Mouse (Mus musculus): ENCODE measurements around the gene Msi2. TPM values are rescaled to one million over a fixed set of nuclear protein-coding genes. Genes with fewer than 3 reads are reported as not detected.

Gene Msi2
- polyA plus RNA-seq, 1 experiment from 2014 or later: 33.1 TPM

DNA sequence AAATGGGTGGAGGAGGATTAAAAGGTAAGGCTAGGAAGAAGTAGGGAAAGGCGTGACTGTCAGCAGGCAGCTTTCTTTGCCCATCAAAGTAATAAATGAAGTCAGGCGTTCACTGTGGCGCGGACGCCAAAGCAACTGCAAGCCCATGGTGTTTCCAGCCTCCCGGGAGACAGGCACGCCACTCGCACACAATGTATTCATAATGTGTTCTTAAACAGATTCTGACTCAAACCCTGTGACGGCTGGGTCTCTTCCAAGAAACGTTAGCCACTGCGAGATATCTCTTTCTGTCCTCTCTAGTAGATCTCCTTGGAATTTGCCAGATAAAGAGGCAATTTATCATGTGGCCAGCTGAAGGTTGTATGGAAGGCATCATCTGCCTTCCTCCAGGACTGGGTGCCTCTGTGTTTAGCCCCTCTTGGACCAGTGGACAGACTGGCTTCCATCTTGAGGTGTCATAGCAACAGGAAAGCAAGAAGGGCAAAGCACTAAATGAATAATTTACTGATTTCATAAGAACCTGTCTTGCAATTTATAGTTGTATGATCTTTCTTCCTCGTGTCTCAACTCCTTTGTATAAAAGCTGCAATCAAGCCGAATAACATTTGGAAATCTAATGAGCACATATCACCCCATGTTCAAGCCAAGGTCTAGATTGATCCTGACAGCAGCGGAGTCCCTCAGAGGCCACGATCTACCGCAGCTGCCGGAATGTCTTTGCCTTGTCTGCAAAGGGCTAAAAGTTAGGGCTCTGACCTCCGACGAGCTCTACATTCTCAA lies 197.2 kb downstream of the Msi2 start:
- Histone ChIP-seq H3K27me3 (ENCODE audit: control insufficient read depth, insufficient read depth, low read length) (no peaks in the 10 kb centered on the region), H3K4me1 (ENCODE audit: control insufficient read depth, insufficient read depth, low read length) (peaks cover 75% of the 10 kb centered on the region), H3K9ac (replicated peaks; ENCODE audit: low read length) (no peak overlapping the region), H3K4me2 (ENCODE audit: low read length) (peak overlapping the region; percentile 17; the same call in 1 of the 2 replicates), H3K36me3 (ENCODE audit: control insufficient read depth, insufficient read depth, low read length) (no peaks in the 10 kb centered on the region), H3K4me3 (replicated peaks; ENCODE audit: low read depth, low read length) (no peak overlapping the region), H3K9me3 (ENCODE audit: control insufficient read depth, low read length) (no peaks in the 10 kb centered on the region), H3K27ac (replicated peaks; ENCODE audit: low read depth, low read length) (peak overlapping the region; percentile 66)
- WGBS: 16% methylated on average over 19 of the region's 19 CpGs
- DNase-seq (peak; percentile 83), ATAC-seq (ENCODE audit: low FRiP score, low TSS enrichment) (peak; percentile 43; the same call in 1 of the 2 replicates)

DNA sequence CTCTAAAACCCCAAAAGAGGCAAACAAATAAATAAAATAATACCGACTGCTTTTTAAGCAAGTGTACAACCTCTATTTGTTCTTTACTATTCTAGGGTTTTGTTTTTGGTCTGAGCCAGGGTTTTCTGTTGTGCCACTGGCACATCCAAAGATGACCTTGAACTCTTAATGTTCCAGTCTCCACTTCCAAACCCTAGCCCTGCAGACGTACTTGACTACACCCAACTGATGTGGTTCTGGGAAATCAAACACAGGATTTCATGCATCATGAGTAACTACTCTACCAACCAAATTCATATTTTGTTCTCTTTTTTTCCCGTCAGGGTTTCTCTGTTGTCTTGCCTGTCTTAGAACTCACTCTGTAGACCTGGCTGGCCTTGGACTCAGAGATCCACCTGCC lies 200.0 kb downstream of the Msi2 start:
- H3K9me3 ChIP-seq (ENCODE audit: control insufficient read depth, low read length): no peaks in the 10 kb centered on the region
- no peak overlapping the region for H3K27ac ChIP-seq (replicated peaks; ENCODE audit: low read depth, low read length)
- WGBS: 95% methylated on average over 3 of the region's 3 CpGs
- H3K4me1 ChIP-seq (ENCODE audit: control insufficient read depth, insufficient read depth, low read length): peaks cover 75% of the 10 kb centered on the region
- no peak overlapping the region for H3K4me2 ChIP-seq (ENCODE audit: low read length)
- no peak for ATAC-seq (ENCODE audit: low FRiP score, low TSS enrichment)
- no peaks in the 10 kb centered on the region for H3K36me3 ChIP-seq (ENCODE audit: control insufficient read depth, insufficient read depth, low read length)
- H3K9ac ChIP-seq (replicated peaks; ENCODE audit: low read length): no peak overlapping the region
- no peak overlapping the region for H3K4me3 ChIP-seq (replicated peaks; ENCODE audit: low read depth, low read length)
- H3K27me3 ChIP-seq (ENCODE audit: control insufficient read depth, insufficient read depth, low read length): no peaks in the 10 kb centered on the region
- DNase-seq: no peak

DNA sequence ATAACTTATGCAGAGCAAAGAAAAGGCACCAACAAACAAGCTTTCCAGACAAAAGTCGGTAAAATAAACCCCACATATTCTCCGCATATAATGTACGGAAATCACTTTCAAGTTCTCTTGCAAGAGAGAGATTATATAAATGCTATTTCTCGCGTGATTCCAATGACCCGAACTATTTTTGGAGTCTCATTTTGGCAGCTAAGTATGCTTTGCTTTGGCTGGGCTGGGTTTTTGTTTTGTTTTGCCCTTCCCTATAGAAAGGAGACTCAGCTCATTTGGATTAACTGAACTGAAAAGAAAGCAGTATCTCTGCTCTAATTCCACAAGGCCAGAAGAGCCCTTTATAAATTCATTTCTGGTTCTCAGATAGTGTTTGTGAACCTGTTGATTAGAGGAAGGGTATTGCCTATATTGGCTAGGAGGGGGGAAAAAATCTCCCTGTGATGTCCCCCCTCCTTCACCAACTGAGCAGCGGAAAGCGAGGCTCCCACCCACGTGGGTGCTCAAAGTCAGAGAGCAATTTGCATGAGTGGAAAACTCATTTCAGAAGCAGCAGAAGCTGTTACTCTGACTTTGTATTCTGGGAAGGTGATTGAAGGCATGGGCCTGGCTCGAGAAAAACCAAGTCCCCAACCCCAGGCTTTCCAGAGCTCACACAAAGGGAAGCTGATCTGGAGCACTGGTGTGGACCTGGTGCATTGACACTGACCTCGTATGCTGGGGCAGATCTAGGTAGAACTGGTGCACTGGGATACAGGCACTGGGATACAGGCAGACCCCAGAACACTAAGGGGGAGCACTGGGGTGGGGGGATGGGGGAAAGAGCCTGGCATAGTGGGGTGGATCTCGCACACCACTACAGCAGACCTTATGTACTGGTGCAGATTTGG lies 201.5 kb downstream of the Msi2 start:
- ATAC-seq (ENCODE audit: low FRiP score, low TSS enrichment) (no peak), DNase-seq (no peak)
- Histone ChIP-seq H3K36me3 (ENCODE audit: control insufficient read depth, insufficient read depth, low read length) (no peaks in the 10 kb centered on the region), H3K27ac (replicated peaks; ENCODE audit: low read depth, low read length) (peak overlapping the region; percentile 22), H3K27me3 (ENCODE audit: control insufficient read depth, insufficient read depth, low read length) (no peaks in the 10 kb centered on the region), H3K4me2 (ENCODE audit: low read length) (no peak overlapping the region), H3K9ac (replicated peaks; ENCODE audit: low read length) (no peak overlapping the region), H3K9me3 (ENCODE audit: control insufficient read depth, low read length) (no peaks in the 10 kb centered on the region), H3K4me3 (replicated peaks; ENCODE audit: low read depth, low read length) (no peak overlapping the region), H3K4me1 (ENCODE audit: control insufficient read depth, insufficient read depth, low read length) (peaks cover 72% of the 10 kb centered on the region)
- WGBS: 43% methylated on average over 12 of the region's 12 CpGs

DNA sequence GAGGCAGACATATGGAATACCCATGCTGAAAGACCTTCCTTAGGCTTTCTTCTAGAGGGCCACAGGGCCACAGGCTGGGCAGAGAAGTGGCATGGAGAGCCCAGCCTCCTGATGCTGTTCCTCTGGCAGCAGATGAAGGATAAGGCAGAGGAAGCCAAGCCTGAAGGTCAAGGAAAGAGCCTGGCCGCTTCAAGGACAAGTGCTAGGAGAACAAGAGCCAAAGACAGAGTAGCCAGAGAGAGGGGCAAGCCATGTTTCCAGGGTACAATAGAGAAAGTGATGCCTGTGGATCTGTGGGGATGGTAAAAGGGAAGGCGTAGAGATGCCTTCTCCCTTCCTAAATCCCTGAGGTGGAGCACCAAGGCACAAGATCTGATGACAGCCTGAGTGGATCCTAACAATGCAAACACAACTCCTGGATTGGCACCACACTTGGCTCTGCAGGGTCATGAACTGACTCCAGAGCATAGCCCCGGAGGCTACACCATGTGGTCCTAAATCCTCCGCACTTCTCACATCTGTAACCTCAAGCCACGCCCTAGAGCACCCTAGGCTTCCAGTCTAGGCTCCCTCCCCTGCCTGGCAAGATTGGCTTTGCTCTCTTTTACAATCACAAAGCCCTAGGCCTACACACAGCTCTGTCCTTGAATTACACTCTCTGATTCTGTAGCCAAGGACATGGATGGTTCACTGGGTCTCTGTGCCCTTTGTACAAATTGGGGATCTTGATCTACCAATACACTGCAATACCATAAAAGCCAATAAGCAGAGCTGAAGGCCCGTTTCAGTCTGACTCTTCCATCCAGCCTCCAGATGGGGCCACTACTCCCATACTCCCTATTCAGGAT lies 202.4 kb downstream of the Msi2 start:
- DNase-seq (no peak), ATAC-seq (ENCODE audit: low FRiP score, low TSS enrichment) (no peak)
- Histone ChIP-seq H3K9me3 (ENCODE audit: control insufficient read depth, low read length) (no peaks in the 10 kb centered on the region), H3K4me1 (ENCODE audit: control insufficient read depth, insufficient read depth, low read length) (peaks cover 65% of the 10 kb centered on the region), H3K36me3 (ENCODE audit: control insufficient read depth, insufficient read depth, low read length) (no peaks in the 10 kb centered on the region), H3K27ac (replicated peaks; ENCODE audit: low read depth, low read length) (peak overlapping the region; percentile 58), H3K4me3 (replicated peaks; ENCODE audit: low read depth, low read length) (no peak overlapping the region), H3K9ac (replicated peaks; ENCODE audit: low read length) (no peak overlapping the region), H3K27me3 (ENCODE audit: control insufficient read depth, insufficient read depth, low read length) (no peaks in the 10 kb centered on the region), H3K4me2 (ENCODE audit: low read length) (no peak overlapping the region)
- 58% methylated on average over 6 of the region's 6 CpGs for WGBS

DNA sequence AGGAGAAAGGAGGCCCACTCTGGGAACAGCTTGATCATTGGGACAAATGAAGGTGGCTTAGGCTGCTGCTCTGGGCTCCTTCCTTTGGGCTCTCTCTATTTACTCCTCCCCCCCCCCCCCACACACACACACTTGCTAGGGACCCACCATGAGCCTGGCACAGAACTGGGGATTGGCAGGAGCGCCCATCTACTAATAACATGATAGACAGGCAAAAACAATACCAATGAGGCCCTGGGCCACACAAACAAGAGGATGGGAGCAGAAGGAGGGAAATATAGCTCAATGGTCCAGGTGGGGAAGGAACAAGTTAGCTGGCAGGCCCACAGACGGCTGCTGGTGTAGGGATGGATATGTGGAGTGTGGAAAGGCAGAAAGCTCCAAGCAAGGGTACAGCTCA lies 203.0 kb downstream of the Msi2 start:
- Histone ChIP-seq H3K27ac (replicated peaks; ENCODE audit: low read depth, low read length) (peak overlapping the region; percentile 58; the same call in 1 of the 2 replicates), H3K27me3 (ENCODE audit: control insufficient read depth, insufficient read depth, low read length) (no peaks in the 10 kb centered on the region), H3K36me3 (ENCODE audit: control insufficient read depth, insufficient read depth, low read length) (no peaks in the 10 kb centered on the region), H3K9me3 (ENCODE audit: control insufficient read depth, low read length) (no peaks in the 10 kb centered on the region), H3K4me1 (ENCODE audit: control insufficient read depth, insufficient read depth, low read length) (peaks cover 59% of the 10 kb centered on the region), H3K9ac (replicated peaks; ENCODE audit: low read length) (no peak overlapping the region), H3K4me3 (replicated peaks; ENCODE audit: low read depth, low read length) (no peak overlapping the region), H3K4me2 (ENCODE audit: low read length) (no peak overlapping the region)
- 80% methylated on average over 2 of the region's 2 CpGs for WGBS
- DNase-seq (no peak), ATAC-seq (ENCODE audit: low FRiP score, low TSS enrichment) (no peak)

DNA sequence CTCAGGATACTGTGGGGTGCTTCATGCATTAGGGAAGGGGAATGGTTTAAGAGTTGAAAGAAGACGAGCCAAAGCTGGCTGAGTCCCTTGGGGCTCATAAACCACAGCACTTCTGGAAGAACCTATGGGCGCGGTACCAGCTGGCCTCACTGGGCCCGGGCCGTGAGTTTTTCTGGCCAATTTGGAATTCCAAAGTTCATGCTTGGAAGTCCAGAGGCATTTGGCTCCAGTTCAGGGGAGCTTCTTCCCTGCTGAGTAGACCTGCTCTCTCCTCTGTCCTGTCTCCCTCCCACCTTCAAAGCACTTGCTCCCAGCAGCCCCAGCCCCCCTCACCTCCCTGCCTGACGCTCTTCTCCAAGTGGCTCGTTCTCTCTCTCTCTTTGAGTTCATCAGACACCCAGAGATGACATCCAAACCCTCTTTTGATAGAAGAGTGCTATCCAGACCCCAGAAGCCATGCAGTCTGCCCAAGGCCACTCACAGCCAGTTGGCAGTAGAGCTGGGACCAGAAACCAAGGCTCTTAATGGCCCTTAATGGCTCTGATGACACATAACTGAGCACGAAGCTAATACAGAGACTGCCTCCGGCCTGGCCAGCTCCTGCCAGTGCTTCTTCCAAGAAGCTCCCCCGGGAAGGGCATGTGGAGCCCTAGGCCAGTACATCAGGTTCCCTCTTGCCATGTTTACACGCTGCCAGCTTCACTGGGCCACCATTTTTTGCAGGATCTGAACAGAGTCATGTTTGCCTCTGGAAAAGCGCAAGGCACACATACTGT lies 204.0 kb downstream of the Msi2 start:
- Histone ChIP-seq H3K9ac (replicated peaks; ENCODE audit: low read length) (no peak overlapping the region), H3K4me2 (ENCODE audit: low read length) (no peak overlapping the region), H3K4me1 (ENCODE audit: control insufficient read depth, insufficient read depth, low read length) (peaks cover 63% of the 10 kb centered on the region), H3K4me3 (replicated peaks; ENCODE audit: low read depth, low read length) (no peak overlapping the region), H3K27ac (replicated peaks; ENCODE audit: low read depth, low read length) (peak overlapping the region; percentile 56; the same call in 1 of the 2 replicates), H3K27me3 (ENCODE audit: control insufficient read depth, insufficient read depth, low read length) (no peaks in the 10 kb centered on the region), H3K9me3 (ENCODE audit: control insufficient read depth, low read length) (no peaks in the 10 kb centered on the region), H3K36me3 (ENCODE audit: control insufficient read depth, insufficient read depth, low read length) (no peaks in the 10 kb centered on the region)
- DNase-seq (no peak), ATAC-seq (ENCODE audit: low FRiP score, low TSS enrichment) (no peak)
- WGBS: 81% methylated on average over 12 of the region's 12 CpGs

DNA sequence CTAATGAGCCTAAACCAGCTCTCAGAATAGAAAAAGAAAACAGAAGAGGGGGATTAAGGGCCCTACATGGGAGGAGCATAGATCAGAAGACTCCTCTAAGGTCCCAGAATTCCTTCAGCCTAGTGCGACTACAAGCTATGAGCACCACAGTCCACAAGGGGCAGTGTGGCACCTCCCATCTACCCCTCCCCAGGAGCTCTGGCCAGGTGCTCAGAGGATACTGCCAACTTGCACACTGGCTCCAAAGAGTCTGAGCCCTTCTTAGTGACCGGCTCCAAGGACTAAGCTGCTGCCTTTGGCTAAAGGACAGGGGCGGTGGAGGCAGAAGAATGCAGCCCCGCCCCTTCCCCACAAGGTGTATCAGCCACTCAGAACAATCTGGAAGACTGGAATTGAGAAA lies 205.7 kb downstream of the Msi2 start:
- no peak for ATAC-seq (ENCODE audit: low FRiP score, low TSS enrichment)
- no peaks in the 10 kb centered on the region for H3K27me3 ChIP-seq (ENCODE audit: control insufficient read depth, insufficient read depth, low read length)

More for the DNA sequence above, 205.7 kb downstream of the Msi2 start:
- WGBS: 24% methylated on average over 4 of the region's 4 CpGs
- peaks cover 76% of the 10 kb centered on the region for H3K4me1 ChIP-seq (ENCODE audit: control insufficient read depth, insufficient read depth, low read length)
- H3K9ac ChIP-seq (replicated peaks; ENCODE audit: low read length): no peak overlapping the region
- no peaks in the 10 kb centered on the region for H3K36me3 ChIP-seq (ENCODE audit: control insufficient read depth, insufficient read depth, low read length)
- peak overlapping the region; percentile 60 for H3K27ac ChIP-seq (replicated peaks; ENCODE audit: low read depth, low read length)
- no peak overlapping the region for H3K4me3 ChIP-seq (replicated peaks; ENCODE audit: low read depth, low read length)
- DNase-seq: peak; percentile 66
- no peak overlapping the region for H3K4me2 ChIP-seq (ENCODE audit: low read length)
- no peaks in the 10 kb centered on the region for H3K9me3 ChIP-seq (ENCODE audit: control insufficient read depth, low read length)
